Mouse (Mus musculus): ENCODE data around the gene Xrcc4.

GRCm38 (mm10) chr13:89762339-89762738, 327.1 kb downstream of the Xrcc4 start:
- TF ChIP-seq CTCF (IDR thresholded peaks at IDR 0.05; ENCODE audit: low read depth, low read length) (no peak), POLR2A (IDR thresholded peaks at IDR 0.05; ENCODE audit: borderline replicate concordance, low read depth, low read length) (no peak)
